Mouse (Mus musculus) liver, adult 2 months (tissue): ENCODE measurements around the gene Orc2. TPM values are rescaled to one million over a fixed set of nuclear protein-coding genes. Genes with fewer than 3 reads are reported as not detected.

Source experiments
- DNase-seq: peaks from one replicate; pipeline ENCODE4 v3.0.0-alpha.2; 2011; ENCODE audit warnings: low read depth, low spot score; ENCODE audit errors: extremely low read depth
- H3K27ac ChIP-seq: fragments of 200-500 bp; replicated peaks from 2 replicates; pipeline ENCODE4 v1.5.1; 2012; ENCODE audit warnings: low read depth, mild to moderate bottlenecking, control low read depth, inconsistent platforms, low read length; ENCODE audit not compliant: insufficient read depth
- H3K27me3 ChIP-seq: fragments of 200-500 bp; 2 replicates; pipeline ENCODE4 v1.6.1; 2012; ENCODE audit warnings: mild to moderate bottlenecking, moderate library complexity, low read length, inconsistent platforms; ENCODE audit not compliant: control insufficient read depth, insufficient read depth
- H3K36me3 ChIP-seq: fragments of 200-500 bp; 2 replicates; pipeline ENCODE4 v1.6.1; 2012; ENCODE audit warnings: low read length, inconsistent platforms; ENCODE audit not compliant: control insufficient read depth, insufficient read depth
- H3K4me1 ChIP-seq: fragments of 200-500 bp; 2 replicates; pipeline ENCODE4 v1.6.1; 2011; ENCODE audit warnings: low read length; ENCODE audit not compliant: control insufficient read depth, insufficient read depth
- H3K4me3 ChIP-seq: fragments of 200-500 bp; 2 replicates; pipeline ENCODE4 v1.5.1; 2011; ENCODE audit warnings: low read depth, mild to moderate bottlenecking, control low read depth, low read length, moderate library complexity; ENCODE audit not compliant: insufficient read depth
- H3K79me2 ChIP-seq: fragments of 200-500 bp; 2 replicates; pipeline ENCODE4 v1.6.1; 2012; ENCODE audit warnings: inconsistent platforms, mild to moderate bottlenecking, low read length, moderate library complexity; ENCODE audit not compliant: control insufficient read depth, insufficient read depth
- H3K9ac ChIP-seq: fragments of 200-500 bp; 2 replicates; pipeline ENCODE4 v1.6.1; 2012; ENCODE audit warnings: low read depth, mild to moderate bottlenecking, control low read depth, inconsistent platforms, low read length
- CTCF ChIP-seq: fragments of 200-500 bp; IDR thresholded peaks from 2 replicates; pipeline ENCODE4 v1.5.1; 2011; ENCODE audit warnings: low read depth, low read length, control low read depth
- POLR2A ChIP-seq: fragments of 200-500 bp; IDR thresholded peaks from 2 replicates; pipeline ENCODE4 v1.6.1; 2011; ENCODE audit warnings: low read length, control low read depth; ENCODE audit not compliant: insufficient read depth; ENCODE audit errors: extremely low read depth
- WGBS: fragments of 180-500 bp; shearing (Covaris S2); methylation state at CpG from one replicate; pipeline ENCODE4 v1.1.7; 2018; 5-methylcytosine and 5-hydroxymethylcytosine counted together
- polyA plus RNA-seq: library from polyadenylated mRNA; depleted of rRNA; stranded (reverse); fragments of >200 nt; gene quantifications from 2 replicates; pipeline ENCODE4 v1.2.3, GENCODE M21; 2012; rRNA removed
- total RNA-seq: library from RNA; depleted of rRNA; stranded (reverse); fragments of >200 nt; gene quantifications from 2 replicates; pipeline ENCODE4 v1.2.3, GENCODE M21; 2014; rRNA removed

Gene Orc2
- total and polyA plus RNA-seq, 2 experiments, result 1.6 to 5.2 TPM

GRCm38 (mm10) chr1:58415442-58415841 lies 89.5 kb downstream of the Orc2 start:
- Histone ChIP-seq H3K4me3 (no peak overlapping the region), H3K27ac (no peak overlapping the region), H3K27me3 (no peaks in the 10 kb centered on the region), H3K79me2 (no peaks in the 10 kb centered on the region; the same call in 1 of the 2 replicates), H3K36me3 (peaks cover 90% of the 10 kb centered on the region), H3K9ac (no peak overlapping the region), H3K4me1 (peaks cover 6% of the 10 kb centered on the region)
- WGBS, result 38% methylated on average over 1 of the region's 1 CpGs
- no peak for DNase-seq
- no peak for TF ChIP-seq POLR2A
- no peak for TF ChIP-seq CTCF

Other genes starting within 250 kb of the Orc2 start
- under 0.01 TPM in 2 replicates for gene Aox2, start 226.8 kb downstream of the Orc2 start, total RNA-seq
- gene Aox2, start 226.8 kb downstream of the Orc2 start, polyA plus RNA-seq, result not detected in 2 replicates
- gene Bzw1, start 112.2 kb downstream of the Orc2 start, total RNA-seq, result 94.4 and 103 TPM in 2 replicates
- 16.1 and 17.7 TPM in 2 replicates for gene Bzw1, start 112.2 kb downstream of the Orc2 start, polyA plus RNA-seq
- 128 and 163 TPM in 2 replicates for gene Clk1, start 81.0 kb downstream of the Orc2 start, total RNA-seq
- 16.7 and 23.0 TPM in 2 replicates for gene Clk1, start 81.0 kb downstream of the Orc2 start, polyA plus RNA-seq
- gene Nif3l1, start 60.0 kb downstream of the Orc2 start, total RNA-seq, result 9.4 and 10.5 TPM in 2 replicates
- gene Nif3l1, start 60.0 kb downstream of the Orc2 start, polyA plus RNA-seq, result 11.4 and 11.9 TPM in 2 replicates
- gene Ppil3, start 59.6 kb downstream of the Orc2 start, total RNA-seq, result 21.5 and 32.6 TPM in 2 replicates
- 13.6 and 14.2 TPM in 2 replicates for gene Ppil3, start 59.6 kb downstream of the Orc2 start, polyA plus RNA-seq
- 22.6 and 33.0 TPM in 2 replicates for gene Fam126b, start 81.2 kb upstream of the Orc2 start, total RNA-seq
- 1.8 and 2.3 TPM in 2 replicates for gene Fam126b, start 81.2 kb upstream of the Orc2 start, polyA plus RNA-seq
- gene Ndufb3, start 81.3 kb upstream of the Orc2 start, total RNA-seq, result 116 and 196 TPM in 2 replicates
- 48.0 and 52.4 TPM in 2 replicates for gene Ndufb3, start 81.3 kb upstream of the Orc2 start, polyA plus RNA-seq
- 0.13 and 0.74 TPM in 2 replicates for gene Als2cr12, start 190.9 kb upstream of the Orc2 start, total RNA-seq
- 0.07 TPM in 1 of 2 replicates, not detected in the other for gene Als2cr12, start 190.9 kb upstream of the Orc2 start, polyA plus RNA-seq
- 95.0 and 98.7 TPM in 2 replicates for gene Cflar, start 206.4 kb upstream of the Orc2 start, total RNA-seq
- 43.5 and 45.7 TPM in 2 replicates for gene Cflar, start 206.4 kb upstream of the Orc2 start, polyA plus RNA-seq